Mouse (Mus musculus) fat pad, adult 2 months (tissue): ENCODE data around the gene Ssxb6.
"Not testable (repeated sequence)": the region's sequence is repeated elsewhere in the genome, so short reads cannot be mapped to it uniquely, and the experiment has no call there.

Experiments used
- DNase-seq: peaks from one replicate; pipeline ENCODE4 v3.0.0-alpha.2; 2011; ENCODE audit warnings: low read depth, low spot score; ENCODE audit errors: extremely low read depth

The Ssxb6 gene

DNA sequence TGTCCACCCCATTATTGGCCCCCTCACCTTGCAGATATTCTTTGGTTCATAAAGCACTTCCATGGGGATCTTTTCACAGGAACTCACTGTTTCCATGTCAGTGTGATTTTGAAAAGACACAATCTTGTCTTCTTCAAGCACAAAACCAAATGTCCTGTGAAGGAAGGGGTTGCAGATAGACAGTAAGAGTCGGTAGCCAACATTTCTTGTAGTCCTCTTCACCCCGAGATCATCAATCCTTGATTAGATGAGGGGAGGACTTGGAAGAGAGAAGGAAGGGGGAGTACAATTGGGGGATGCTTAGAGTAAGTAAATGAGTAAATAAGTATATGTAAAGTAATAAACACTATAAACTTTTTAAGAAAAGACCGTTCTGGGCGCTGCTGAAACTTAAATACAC, at the start of gene Ssxb6:
Gene Ssxb6, minus strand, starts transcription at position 101 of the 400 bp plus-strand sequence.
- not testable (repeated sequence) for DNase-seq

DNA sequence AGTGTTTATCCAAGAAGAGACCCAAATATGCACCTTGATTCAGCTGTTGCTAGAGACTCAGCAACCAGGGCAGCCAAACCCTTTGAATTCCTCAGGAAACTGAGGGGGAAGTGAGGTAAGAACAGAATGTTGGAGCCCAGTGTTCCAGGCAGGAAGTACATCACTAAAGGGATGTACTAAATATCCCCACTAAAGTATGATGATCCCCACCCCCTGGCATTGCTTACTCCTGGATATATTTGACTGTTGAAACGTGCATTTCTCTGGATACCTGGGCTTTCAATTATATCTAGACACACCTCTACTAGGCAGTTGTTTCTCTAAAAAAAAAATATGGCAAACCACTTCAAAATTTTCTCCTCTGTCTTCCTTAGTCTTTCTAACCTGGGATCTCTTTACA, 43.7 kb upstream of the Ssxb6 start, which contains the start of gene Ssxb3:
Gene Ssxb3, minus strand, starts transcription at position 101 of the 400 bp plus-strand sequence.
- DNase-seq: not testable (repeated sequence)

DNA sequence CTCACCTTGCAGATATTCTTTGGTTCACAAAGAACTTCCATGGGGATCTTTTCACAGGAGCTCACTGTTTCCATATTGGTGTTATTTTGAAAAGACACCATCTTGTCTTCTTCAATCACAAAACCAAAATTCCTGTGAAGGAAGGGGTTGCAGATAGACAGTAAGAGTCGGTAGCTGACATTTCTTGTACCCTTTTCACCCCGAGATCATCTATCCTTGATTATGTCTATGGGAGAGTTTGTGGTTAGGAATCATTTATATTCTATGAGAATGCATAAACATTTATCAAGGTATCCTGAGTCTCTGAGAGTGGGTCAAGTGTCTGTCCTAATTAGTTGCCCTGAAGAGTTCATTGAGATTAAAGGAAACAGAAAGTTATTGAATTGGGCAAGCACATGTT, 23.2 kb downstream of the Ssxb6 start, which contains the start of gene Gm14459:
Gene Gm14459, minus strand, starts transcription at position 101 of the 400 bp plus-strand sequence.
- DNase-seq: no peak
